Mouse (Mus musculus) retina, postnatal 7 days (tissue): Measurements from ENCODE around the gene Muc1.
A peak's percentile ranks its signal among the peaks of the same experiment; 100 is the strongest.
"Not testable (repeated sequence)": the region's sequence is repeated elsewhere in the genome, so short reads cannot be mapped to it uniquely, and the experiment has no call there.

Experiments
- DNase-seq: peaks from one replicate; pipeline ENCODE4 v3.0.0-alpha.2; 2012; ENCODE audit warnings: low read depth, low spot score

Muc1 gene

GRCm38 (mm10) chr3:89209731-89210130, 19.1 kb upstream of the Muc1 start:
- no peak for DNase-seq

- no peak for DNase-seq
Observed at GRCm38 (mm10) chr3:89210162-89210561, 18.7 kb upstream of the Muc1 start.

- no peak for DNase-seq
Observed at GRCm38 (mm10) chr3:89210731-89211130, 18.1 kb upstream of the Muc1 start.

DNA sequence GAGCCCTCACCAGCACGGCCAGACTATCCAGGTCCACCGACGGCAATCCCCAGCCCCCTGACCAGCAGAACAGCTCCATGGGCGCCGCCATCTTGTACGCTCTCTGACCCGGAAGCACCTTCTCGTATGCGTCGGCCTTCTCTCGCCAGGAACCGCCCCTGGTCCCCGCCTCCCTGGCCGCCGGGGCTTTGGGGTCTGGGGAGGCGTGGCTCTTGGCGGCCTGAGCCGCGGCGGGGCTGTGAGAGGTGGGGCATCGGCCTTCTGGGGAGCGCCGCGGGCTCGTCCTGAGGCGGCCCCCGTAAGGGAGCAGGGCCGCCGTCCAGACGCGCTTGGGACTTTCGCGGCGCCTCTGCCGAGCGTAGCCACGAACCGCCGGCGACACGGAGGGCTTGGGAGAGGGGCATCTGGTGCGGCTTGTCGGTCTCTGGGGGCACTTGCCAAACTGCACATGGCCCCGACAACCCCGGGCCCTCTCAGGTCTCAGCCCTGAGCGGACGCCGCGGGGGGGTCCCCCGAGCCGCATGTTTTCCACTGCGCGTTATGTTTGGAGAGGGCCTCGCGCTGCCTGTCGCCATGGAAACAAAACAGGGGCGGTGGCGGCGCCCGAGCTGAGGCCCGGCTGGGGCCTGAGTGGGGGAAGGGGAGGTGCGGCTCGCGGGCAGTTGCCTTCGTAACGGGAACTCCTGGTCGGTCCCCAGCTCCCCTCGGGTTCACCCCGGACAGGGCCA, 14.9 kb upstream of the Muc1 start:
- DNase-seq: peak; percentile 85

- no peak for DNase-seq
Observed at GRCm38 (mm10) chr3:89214681-89215411, 14.0 kb upstream of the Muc1 start, which contains the start of gene Thbs3. Gene Thbs3, plus strand, starts transcription at chr3:89215180.

DNA sequence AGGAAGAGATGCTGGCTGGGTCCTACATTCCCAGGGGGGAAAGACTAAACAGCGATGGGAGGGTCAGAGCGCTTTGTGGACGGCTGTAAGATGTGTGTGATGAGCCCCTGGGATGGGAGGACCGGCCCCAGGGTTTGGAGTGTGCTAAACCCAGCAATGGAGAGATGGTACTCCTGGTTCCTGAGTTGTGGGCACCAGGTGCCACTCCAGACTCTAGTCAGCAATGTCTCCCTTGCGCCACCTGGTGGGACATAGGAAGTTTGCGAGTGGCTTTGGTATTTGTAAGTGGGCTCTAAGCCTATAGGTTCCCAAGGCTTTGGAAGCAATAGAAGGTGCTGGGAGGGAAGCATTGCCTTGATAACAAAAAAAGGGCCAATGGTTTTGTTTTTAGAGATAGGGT, 13.0 kb upstream of the Muc1 start:
- DNase-seq: peak; percentile 85

GRCm38 (mm10) chr3:89216407-89216806, 12.4 kb upstream of the Muc1 start:
- DNase-seq: not testable (repeated sequence)

GRCm38 (mm10) chr3:89218271-89218670, 10.6 kb upstream of the Muc1 start:
- DNase-seq: no peak

- DNase-seq: no peak
Observed at GRCm38 (mm10) chr3:89219546-89219945, 9.3 kb upstream of the Muc1 start.

DNA sequence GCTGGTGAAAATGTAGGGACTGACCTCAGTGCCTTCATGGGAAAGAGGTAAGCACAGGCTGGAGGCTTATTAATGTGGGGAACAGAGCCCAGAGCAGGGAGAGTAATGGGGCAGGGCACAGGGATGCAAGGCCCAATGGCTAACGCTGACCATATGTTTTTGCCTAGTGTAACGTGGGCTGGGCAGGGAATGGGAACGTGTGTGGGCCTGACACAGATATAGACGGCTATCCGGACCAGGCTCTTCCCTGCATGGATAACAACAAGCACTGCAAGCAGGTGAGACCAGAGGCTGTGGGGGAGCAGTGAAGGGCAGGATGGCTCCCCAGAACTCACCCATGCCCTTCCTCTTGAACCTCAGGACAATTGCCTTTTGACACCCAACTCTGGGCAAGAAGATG, 7.7 kb upstream of the Muc1 start:
- no peak for DNase-seq

DNA sequence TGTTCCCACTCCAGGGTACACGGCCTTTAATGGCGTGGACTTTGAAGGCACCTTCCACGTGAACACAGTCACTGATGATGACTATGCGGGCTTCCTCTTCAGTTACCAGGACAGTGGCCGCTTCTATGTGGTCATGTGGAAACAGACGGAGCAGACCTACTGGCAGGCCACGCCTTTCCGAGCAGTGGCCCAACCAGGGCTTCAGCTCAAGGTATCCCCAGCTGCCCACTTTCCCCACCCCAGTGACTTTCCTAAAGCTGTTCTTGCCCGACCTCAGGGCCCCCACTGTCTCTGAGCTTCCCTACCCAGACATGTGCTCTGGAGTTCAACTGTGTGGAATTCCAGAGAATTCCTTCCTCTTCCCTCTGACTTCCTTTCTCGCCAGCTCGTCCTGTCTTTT, 4.1 kb upstream of the Muc1 start:
- DNase-seq: no peak

GRCm38 (mm10) chr3:89225321-89225815, 3.5 kb upstream of the Muc1 start:
- DNase-seq: no peak

DNA sequence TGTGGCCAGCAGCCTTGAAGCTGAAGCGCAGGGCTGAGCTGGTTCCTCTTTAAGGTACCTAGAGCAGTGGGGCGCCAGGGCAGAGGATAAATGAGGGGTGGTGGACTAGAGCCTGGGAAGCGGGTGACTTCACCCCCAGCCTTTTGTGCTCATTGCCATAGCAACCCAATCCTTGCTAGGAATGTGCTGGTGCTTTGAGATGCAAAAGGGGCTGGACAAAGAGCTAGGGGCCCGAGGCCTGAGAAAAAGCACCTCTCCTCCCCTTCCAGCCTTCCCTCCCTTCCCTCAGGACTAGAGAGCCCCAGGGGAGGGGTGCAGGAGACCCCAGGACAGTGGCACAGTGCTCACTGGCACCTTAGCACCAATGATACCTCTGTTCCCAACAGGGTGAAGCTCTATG, 2.9 kb upstream of the Muc1 start:
- no peak for DNase-seq

- no peak for DNase-seq
Observed at GRCm38 (mm10) chr3:89226361-89226760, 2.5 kb upstream of the Muc1 start.

DNA sequence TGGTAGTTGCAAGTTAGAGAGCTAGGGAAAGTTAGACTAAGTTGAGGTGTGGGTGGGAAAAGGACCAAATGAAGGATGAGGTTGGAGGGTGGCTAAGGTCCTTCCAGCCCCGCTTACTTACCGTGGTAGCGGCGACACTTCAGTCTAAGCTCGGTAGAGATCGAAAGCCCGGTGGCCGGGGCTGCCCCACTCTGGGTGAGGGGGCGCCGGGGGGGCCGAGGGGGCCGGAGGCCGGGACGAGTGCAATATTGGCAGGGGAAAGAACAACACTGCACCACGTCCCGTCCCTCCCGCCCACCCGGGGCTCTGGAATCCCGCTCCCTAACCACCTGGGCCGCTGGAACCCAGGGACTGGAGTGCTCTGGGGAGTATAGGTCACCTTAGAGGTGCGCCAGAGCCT, 2.0 kb upstream of the Muc1 start, which contains the start of gene Mtx1:
Gene Mtx1, minus strand, starts transcription at position 189 of the 400 bp plus-strand sequence.
- DNase-seq: no peak

GRCm38 (mm10) chr3:89227307-89228179, 1.3 kb upstream of the Muc1 start:
- DNase-seq: no peak

DNA sequence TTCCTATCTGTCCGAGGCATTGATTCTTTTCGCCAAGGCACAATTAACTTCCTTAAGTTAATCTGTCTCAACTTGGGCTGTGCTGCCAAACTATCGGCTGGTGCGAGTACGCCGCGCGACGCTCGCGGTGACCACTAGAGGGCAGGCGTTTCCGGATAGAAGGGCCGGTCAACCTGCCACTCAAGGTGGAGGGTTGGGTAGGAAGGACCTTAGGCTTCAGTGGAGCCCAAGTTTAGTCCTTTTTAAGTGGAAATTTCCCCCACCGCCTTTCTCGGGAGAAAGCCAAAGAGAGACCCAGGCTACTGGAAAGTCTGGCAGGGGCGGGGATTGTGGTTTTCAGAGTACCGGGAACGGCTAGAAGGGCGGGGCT, 692 bp upstream of the Muc1 start:
- DNase-seq: peak; percentile 57

DNA sequence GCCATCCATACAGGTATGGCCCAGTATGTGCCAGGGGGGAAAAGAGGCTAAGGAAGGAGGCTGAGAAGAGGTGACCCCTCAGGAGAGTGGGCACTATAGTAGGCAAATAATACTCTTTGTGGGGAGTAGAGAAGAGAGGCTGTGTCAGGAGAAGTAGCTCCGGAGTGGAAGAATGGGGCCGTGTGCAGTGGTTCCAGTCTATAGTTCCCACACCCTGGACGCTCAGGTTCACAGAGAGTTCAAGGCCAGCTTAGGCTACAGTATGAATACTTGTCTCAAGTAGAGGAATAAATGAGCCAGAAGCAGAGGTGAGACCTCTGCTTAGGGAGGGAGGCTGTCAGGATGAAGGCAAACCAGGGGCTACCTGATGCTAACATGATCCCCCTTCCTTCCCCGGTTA, 419 bp downstream of the Muc1 start:
- DNase-seq: no peak

DNA sequence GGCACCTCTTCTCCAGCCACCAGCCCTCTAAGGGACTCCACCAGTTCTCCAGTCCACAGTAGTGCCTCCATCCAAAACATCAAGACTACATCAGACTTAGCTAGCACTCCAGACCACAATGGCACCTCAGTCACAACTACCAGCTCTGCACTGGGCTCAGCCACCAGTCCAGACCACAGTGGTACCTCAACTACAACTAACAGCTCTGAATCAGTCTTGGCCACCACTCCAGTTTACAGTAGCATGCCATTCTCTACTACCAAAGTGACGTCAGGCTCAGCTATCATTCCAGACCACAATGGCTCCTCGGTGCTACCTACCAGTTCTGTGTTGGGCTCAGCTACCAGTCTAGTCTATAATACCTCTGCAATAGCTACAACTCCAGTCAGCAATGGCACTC, 1.7 kb downstream of the Muc1 start:
- no peak for DNase-seq

GRCm38 (mm10) chr3:89231345-89231744, 2.5 kb downstream of the Muc1 start:
- no peak for DNase-seq

DNA sequence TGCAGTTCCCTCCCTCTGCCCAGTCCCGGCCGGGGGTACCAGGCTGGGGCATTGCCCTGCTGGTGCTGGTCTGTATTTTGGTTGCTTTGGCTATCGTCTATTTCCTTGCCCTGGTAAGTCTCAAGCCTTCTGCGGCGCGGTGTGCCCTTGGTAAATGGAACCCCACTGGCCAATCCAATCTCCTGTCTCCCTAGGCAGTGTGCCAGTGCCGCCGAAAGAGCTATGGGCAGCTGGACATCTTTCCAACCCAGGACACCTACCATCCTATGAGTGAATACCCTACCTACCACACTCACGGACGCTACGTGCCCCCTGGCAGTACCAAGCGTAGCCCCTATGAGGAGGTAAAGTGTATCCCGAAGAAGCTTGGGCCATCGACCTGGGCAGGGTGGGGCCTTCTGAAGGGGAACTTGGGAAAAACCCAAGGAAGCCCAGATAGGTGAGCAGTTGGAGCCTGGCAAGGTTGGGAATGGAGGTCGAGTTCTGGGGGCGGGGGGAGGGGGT, 3.0 kb downstream of the Muc1 start:
- no peak for DNase-seq

- no peak for DNase-seq
Observed at GRCm38 (mm10) chr3:89232614-89233013, 3.8 kb downstream of the Muc1 start.
